Mouse (Mus musculus) limb, embryonic 15.5 days (tissue): ENCODE measurements at regions not wholly inside any gene's neighbourhood (a gene's known extent, or its start where the extent isn't known, plus 50 kb on each side); places are given as distances from the start of the nearest gene placed in this dataset.

Experiments
- ATAC-seq: fragments of 200-750 bp; cut with Nextera tagmentation; 2 replicates; pipeline ENCODE4 v1.8.0; 2017; ENCODE audit warnings: low read depth, moderate TSS enrichment; ENCODE audit not compliant: insufficient number of reproducible peaks, low FRiP score, low TSS enrichment
- H3K27ac ChIP-seq: fragments of 300-500 bp; sonication (generic); 2 replicates; pipeline ENCODE4 v1.5.1; 2015; ENCODE audit warnings: moderate library complexity, mild to moderate bottlenecking, inconsistent platforms
- H3K27me3 ChIP-seq: fragments of 300-500 bp; sonication (generic); 2 replicates; pipeline ENCODE4 v1.6.1; 2015; ENCODE audit warnings: inconsistent platforms
- H3K36me3 ChIP-seq: fragments of 300-500 bp; sonication (generic); 2 replicates; pipeline ENCODE4 v1.6.1; 2015; ENCODE audit warnings: inconsistent platforms
- H3K4me1 ChIP-seq: fragments of 300-500 bp; sonication (generic); 2 replicates; pipeline ENCODE4 v1.6.1; 2015; ENCODE audit warnings: inconsistent platforms
- H3K4me2 ChIP-seq: fragments of 300-500 bp; sonication (generic); 2 replicates; pipeline ENCODE4 v1.6.1; 2015; ENCODE audit warnings: mild to moderate bottlenecking, inconsistent platforms
- H3K4me3 ChIP-seq: fragments of 300-500 bp; sonication (generic); 2 replicates; pipeline ENCODE4 v1.5.1; 2015; ENCODE audit warnings: mild to moderate bottlenecking, inconsistent platforms
- H3K9ac ChIP-seq: fragments of 300-500 bp; sonication (generic); 2 replicates; pipeline ENCODE4 v1.6.1; 2015; ENCODE audit warnings: inconsistent platforms
- H3K9me3 ChIP-seq: fragments of 300-500 bp; sonication (generic); 2 replicates; pipeline ENCODE4 v1.6.1; 2016; ENCODE audit warnings: inconsistent platforms
- WGBS: fragments of 180-500 bp; shearing (Covaris S2); methylation state at CpG from one replicate; pipeline ENCODE4 v1.1.7; 2015; 5-methylcytosine and 5-hydroxymethylcytosine counted together

GRCm38 (mm10) chrX:11944574-11944973, 215.6 kb downstream of the Bcor start:
- no peak for ATAC-seq
- Histone ChIP-seq H3K27ac (no peak overlapping the region), H3K27me3 (peaks cover 9% of the 10 kb centered on the region; the same call in 1 of the 2 replicates), H3K9me3 (no peaks in the 10 kb centered on the region), H3K36me3 (no peaks in the 10 kb centered on the region), H3K9ac (no peak overlapping the region), H3K4me1 (0 out of 2 replicates have a peak, but pooled peaks cover 4% of the 10 kb centered on the region), H3K4me3 (no peak overlapping the region), H3K4me2 (no peak overlapping the region)
- 29% methylated on average over 6 of the region's 6 CpGs for WGBS

DNA sequence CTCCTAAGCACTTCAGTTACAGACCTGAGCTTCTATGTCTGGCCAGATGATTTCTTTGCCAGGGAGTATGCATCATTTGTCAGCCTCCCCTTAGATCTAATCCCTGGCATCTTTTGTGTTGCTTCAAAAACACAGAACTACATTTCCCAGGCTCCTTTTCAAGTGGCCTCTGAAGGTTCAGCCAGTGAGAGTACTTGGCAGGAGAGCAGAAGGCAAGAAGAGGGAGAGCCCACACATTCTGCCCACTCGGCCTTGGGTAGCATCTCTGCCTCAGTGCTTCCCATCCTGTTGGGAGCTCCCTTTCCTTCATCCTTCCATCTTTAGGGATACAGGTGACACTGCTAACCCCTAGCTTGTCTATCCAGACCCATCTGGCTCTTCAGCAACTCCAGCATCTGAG, 214.9 kb downstream of the Bcor start:
- Histone ChIP-seq H3K9ac (no peak overlapping the region), H3K27ac (no peak overlapping the region), H3K4me1 (0 out of 2 replicates have a peak, but pooled peaks cover 4% of the 10 kb centered on the region), H3K27me3 (peaks cover 9% of the 10 kb centered on the region; the same call in 1 of the 2 replicates), H3K4me2 (no peak overlapping the region), H3K4me3 (no peak overlapping the region), H3K9me3 (no peaks in the 10 kb centered on the region), H3K36me3 (no peaks in the 10 kb centered on the region)
- no peak for ATAC-seq
- WGBS = 31% methylated on average over 1 of the region's 1 CpGs

DNA sequence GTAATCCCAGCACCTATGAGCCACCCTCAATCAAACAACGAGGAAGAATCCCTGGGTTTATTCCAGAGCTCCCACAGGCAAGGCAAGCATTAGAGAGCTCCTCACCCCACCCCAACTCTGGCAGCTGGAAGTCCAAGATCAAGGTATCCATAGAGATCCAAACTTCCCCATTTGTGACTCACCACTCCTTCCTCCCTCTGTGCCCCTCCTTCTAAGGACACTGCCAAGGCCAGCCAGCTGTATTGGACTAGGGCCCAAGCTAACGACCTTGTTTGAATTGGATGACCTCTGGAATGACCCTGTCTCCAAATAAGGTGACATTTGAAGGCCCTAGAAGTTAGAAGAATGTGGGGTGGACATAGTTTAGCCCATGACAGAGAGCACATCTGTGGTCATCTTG, 208.0 kb downstream of the Bcor start:
- H3K9ac ChIP-seq = no peak overlapping the region
- H3K4me3 ChIP-seq = no peak overlapping the region
- ATAC-seq = no peak
- no peaks in the 10 kb centered on the region for H3K36me3 ChIP-seq
- H3K4me1 ChIP-seq = no peaks in the 10 kb centered on the region
- H3K4me2 ChIP-seq = no peak overlapping the region
- no peaks in the 10 kb centered on the region for H3K9me3 ChIP-seq
- H3K27ac ChIP-seq = no peak overlapping the region
- H3K27me3 ChIP-seq = peaks cover 8% of the 10 kb centered on the region; the same call in 1 of the 2 replicates
- WGBS = 55% methylated on average over 2 of the region's 2 CpGs

DNA sequence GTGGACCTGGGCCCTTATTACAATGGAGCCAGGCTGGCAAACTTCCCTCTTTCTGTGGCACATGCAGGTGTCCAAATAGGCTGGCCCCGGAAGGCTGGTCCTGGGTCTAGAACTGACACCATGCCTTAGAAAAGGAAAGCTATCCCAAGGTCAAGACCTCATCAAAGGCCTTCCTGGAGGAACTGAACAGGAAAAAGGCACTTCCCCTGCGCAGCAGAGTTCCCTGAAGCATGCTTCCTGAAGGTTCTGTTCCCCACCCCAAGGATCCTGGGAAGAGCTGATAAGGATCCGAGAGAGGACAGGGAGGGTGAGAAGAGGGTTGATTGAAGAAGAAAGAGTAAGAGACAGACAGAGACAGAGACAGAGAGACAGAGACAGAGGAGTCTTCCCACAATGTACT, 204.0 kb downstream of the Bcor start:
- H3K4me1 ChIP-seq = no peaks in the 10 kb centered on the region
- no peak overlapping the region for H3K4me3 ChIP-seq
- no peak for ATAC-seq
- H3K27ac ChIP-seq = no peak overlapping the region
- H3K36me3 ChIP-seq = no peaks in the 10 kb centered on the region
- H3K9me3 ChIP-seq = no peaks in the 10 kb centered on the region
- 70% methylated on average over 3 of the region's 3 CpGs for WGBS
- 0 out of 2 replicates have a peak, but pooled peaks cover 6% of the 10 kb centered on the region for H3K27me3 ChIP-seq
- no peak overlapping the region for H3K4me2 ChIP-seq
- no peak overlapping the region for H3K9ac ChIP-seq

DNA sequence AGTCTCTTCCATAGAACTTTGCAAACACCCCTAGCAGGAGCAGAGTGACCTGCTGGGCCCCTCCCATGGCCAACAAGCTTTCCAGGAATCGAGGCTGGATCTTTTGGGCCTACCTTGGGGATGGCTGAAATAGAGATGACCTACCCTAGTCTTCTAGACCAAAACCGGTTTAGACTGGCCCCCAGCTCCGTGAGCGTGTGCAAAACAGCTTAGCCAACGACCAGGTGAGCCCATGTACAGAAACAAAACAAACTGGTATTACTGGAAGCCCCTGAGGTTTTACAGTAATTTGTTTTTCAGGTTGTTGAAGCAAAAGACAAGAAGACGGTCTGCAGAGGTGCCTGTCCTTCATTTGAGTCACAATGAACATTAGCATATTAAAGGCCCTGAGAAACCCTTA, 203.1 kb downstream of the Bcor start:
- 45% methylated on average over 6 of the region's 6 CpGs for WGBS
- Histone ChIP-seq H3K27ac (no peak overlapping the region), H3K4me2 (no peak overlapping the region), H3K36me3 (no peaks in the 10 kb centered on the region), H3K27me3 (0 out of 2 replicates have a peak, but pooled peaks cover 6% of the 10 kb centered on the region), H3K9ac (no peak overlapping the region), H3K9me3 (no peaks in the 10 kb centered on the region), H3K4me3 (no peak overlapping the region), H3K4me1 (no peaks in the 10 kb centered on the region)
- no peak for ATAC-seq

DNA sequence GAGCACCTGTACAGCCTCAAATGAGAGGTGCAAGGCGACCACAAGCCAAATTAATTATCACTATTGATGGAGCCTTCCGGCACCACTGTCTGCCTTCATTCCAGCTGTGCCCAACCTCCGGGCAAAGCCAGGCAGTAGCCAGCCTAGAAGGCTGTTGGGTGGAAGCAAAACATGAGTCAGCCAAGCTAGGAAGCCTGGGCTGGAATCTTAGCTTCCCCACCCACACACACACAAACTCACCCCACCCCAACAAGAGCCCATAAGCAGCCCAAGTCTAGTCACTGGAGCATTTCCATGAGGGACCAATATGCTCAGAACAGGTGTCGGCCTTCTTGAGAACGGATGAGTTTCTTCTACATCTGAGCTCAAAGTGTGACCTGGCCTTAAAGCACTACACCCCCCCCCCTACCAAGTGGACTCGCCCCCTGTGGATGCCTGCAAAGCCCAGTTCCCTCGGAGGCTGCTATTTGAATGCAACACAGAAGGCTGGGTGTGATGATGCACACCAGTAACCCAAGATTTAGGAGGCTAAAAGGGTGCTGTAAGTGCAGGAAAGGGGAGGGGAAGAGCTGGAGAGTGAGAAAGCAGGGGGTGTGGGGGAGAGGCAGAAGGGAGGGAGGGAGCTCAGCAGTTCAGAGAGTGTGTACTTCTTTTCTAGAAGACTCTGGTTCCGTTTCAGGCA, 200.1 kb downstream of the Bcor start:
- H3K9ac ChIP-seq = no peak overlapping the region
- 48% methylated on average over 8 of the region's 8 CpGs for WGBS
- 0 out of 2 replicates have a peak, but pooled peaks cover 6% of the 10 kb centered on the region for H3K27me3 ChIP-seq
- no peaks in the 10 kb centered on the region for H3K9me3 ChIP-seq
- no peak overlapping the region for H3K4me2 ChIP-seq
- no peaks in the 10 kb centered on the region for H3K4me1 ChIP-seq
- ATAC-seq = no peak
- H3K27ac ChIP-seq = no peak overlapping the region
- H3K36me3 ChIP-seq = no peaks in the 10 kb centered on the region
- H3K4me3 ChIP-seq = no peak overlapping the region

DNA sequence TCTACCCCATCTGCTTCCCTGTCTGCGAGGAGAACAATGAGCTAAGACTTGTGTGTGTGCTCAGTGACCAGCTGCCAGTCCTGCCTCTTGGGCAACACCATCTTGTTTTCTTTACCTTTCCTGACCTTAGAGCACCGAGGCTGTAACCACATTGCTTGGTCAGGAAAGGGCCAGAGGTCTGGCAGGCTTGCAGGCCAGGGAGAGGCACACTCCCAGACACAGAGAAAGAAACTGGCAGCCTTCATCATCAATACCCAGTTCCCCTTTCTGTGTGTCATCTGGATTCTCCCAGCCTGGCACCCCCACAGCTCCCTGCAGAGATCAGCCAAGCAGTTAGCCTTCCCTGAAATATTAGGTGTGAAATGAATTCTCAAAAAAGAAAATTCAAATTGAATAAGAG, 198.8 kb downstream of the Bcor start:
- 0 out of 2 replicates have a peak, but pooled peaks cover 2% of the 10 kb centered on the region for H3K27me3 ChIP-seq

GRCm38 (mm10) chrX:11964428-11964827, 195.7 kb downstream of the Bcor start:
- 0 out of 2 replicates have a peak, but pooled peaks cover 2% of the 10 kb centered on the region for H3K27me3 ChIP-seq
- no peak for ATAC-seq
- no peak overlapping the region for H3K9ac ChIP-seq
- no peak overlapping the region for H3K4me2 ChIP-seq
- no peak overlapping the region for H3K27ac ChIP-seq
- 63% methylated on average over 3 of the region's 3 CpGs for WGBS
- no peaks in the 10 kb centered on the region for H3K9me3 ChIP-seq
- H3K4me1 ChIP-seq = no peaks in the 10 kb centered on the region
- no peaks in the 10 kb centered on the region for H3K36me3 ChIP-seq
- H3K4me3 ChIP-seq = no peak overlapping the region

More for the DNA sequence above, 198.8 kb downstream of the Bcor start:
- Histone ChIP-seq H3K4me3 (no peak overlapping the region), H3K9ac (no peak overlapping the region), H3K9me3 (no peaks in the 10 kb centered on the region), H3K4me2 (no peak overlapping the region), H3K36me3 (no peaks in the 10 kb centered on the region), H3K4me1 (no peaks in the 10 kb centered on the region), H3K27ac (no peak overlapping the region)
- WGBS = 29% methylated on average over 2 of the region's 2 CpGs
- ATAC-seq = no peak

GRCm38 (mm10) chrX:11978679-11979078, 181.5 kb downstream of the Bcor start:
- H3K4me3 ChIP-seq = no peak overlapping the region
- peaks cover 4% of the 10 kb centered on the region; the same call in 1 of the 2 replicates for H3K27me3 ChIP-seq
- no peak overlapping the region for H3K9ac ChIP-seq
- H3K4me1 ChIP-seq = no peaks in the 10 kb centered on the region
- H3K27ac ChIP-seq = no peak overlapping the region
- no peak overlapping the region for H3K4me2 ChIP-seq
- 65% methylated on average over 4 of the region's 4 CpGs for WGBS
- ATAC-seq = no peak
- H3K9me3 ChIP-seq = no peaks in the 10 kb centered on the region
- no peaks in the 10 kb centered on the region for H3K36me3 ChIP-seq

DNA sequence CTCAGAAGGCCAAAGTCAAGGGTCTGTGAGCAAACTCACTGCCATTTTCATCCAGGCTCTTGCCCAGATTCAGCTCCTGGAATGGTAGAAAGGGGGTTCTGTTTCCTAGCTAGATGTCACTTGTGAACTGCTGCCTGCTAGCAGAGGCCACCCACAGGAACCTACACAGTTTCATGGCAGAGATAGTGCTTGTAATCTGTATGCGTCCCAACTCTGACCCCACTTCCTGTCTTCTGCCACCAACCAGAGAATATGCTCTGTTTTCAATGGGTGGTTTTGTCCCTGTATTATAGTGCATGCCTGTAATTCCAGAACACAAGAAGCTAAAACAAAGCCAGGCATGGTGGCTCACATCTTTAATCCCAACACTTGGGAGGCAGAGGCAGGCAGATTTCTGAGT, 176.9 kb downstream of the Bcor start:
- no peak overlapping the region for H3K9ac ChIP-seq
- H3K4me2 ChIP-seq = no peak overlapping the region
- no peak overlapping the region for H3K4me3 ChIP-seq
- H3K36me3 ChIP-seq = no peaks in the 10 kb centered on the region
- no peak for ATAC-seq
- H3K4me1 ChIP-seq = no peaks in the 10 kb centered on the region
- WGBS = 83% methylated on average over 1 of the region's 1 CpGs
- no peaks in the 10 kb centered on the region for H3K9me3 ChIP-seq
- no peak overlapping the region for H3K27ac ChIP-seq
- H3K27me3 ChIP-seq = peaks cover 11% of the 10 kb centered on the region; the same call in 1 of the 2 replicates
